In genomic region chr2:84740608-84741333, GRCm38 (mm10) we compare ENCODE assay signal across 8 mouse cellular contexts. TPM values are rescaled to one million over a fixed set of nuclear protein-coding genes. Genes with fewer than 3 reads are reported as not detected.
DNase-seq lines count a peak whose midpoint lies in the region; ATAC-seq lines count a peak whose summit lies in the region.

No protein-coding gene starts in this region.

- 59% methylated on average over 15 of the region's 15 CpGs for WGBS in midbrain, embryonic 12.5 days

- H3K27me3 ChIP-seq in midbrain, embryonic 12.5 days = no peaks in the 10 kb centered on the region

- peak overlapping the region; percentile 98 for H3K27ac ChIP-seq in midbrain, embryonic 12.5 days (replicated peaks)

- H3K4me1 ChIP-seq in midbrain, embryonic 12.5 days = peaks cover 76% of the 10 kb centered on the region

- H3K9ac ChIP-seq in midbrain, embryonic 12.5 days (replicated peaks) = peak overlapping the region; percentile 34; the same call in 1 of the 2 replicates

- peaks cover 9% of the 10 kb centered on the region; the same call in 1 of the 2 replicates for H3K36me3 ChIP-seq in midbrain, embryonic 12.5 days

- DNase-seq in cerebellum, adult 9-10 months = peak; percentile 33
- no peak for DNase-seq in cerebellum, postnatal 36 days
- DNase-seq in MN1 (ENCODE audit: low spot score) = peak; percentile 59
- peak; percentile 44 for DNase-seq in kidney, postnatal 10 days
- DNase-seq in urinary bladder, adult 2 months (ENCODE audit: low spot score) = no peak

- peak overlapping the region; percentile 70 for H3K4me2 ChIP-seq in midbrain, embryonic 12.5 days (replicated peaks)

- peak; percentile 38 for ATAC-seq in granulocyte monocyte progenitor cell, adult 5-6 weeks (replicated peaks; ENCODE audit: poor library complexity, severe bottlenecking)
- ATAC-seq in midbrain, embryonic 12.5 days (ENCODE audit: low FRiP score, low read depth) = no peak
- ATAC-seq in erythroid progenitor cell, adult 5-6 weeks (replicated peaks; ENCODE audit: low FRiP score, poor library complexity, severe bottlenecking) = no peak

- no peaks in the 10 kb centered on the region for H3K9me3 ChIP-seq in midbrain, embryonic 12.5 days

- peak overlapping the region; percentile 90 for H3K4me3 ChIP-seq in midbrain, embryonic 12.5 days

RNA-seq across cellular contexts. Expression of gene Gm19426, which starts 2.7 kb away (rescaled TPM):
- not detected in 2 replicates for total RNA-seq in granulocyte monocyte progenitor cell, adult 5-6 weeks (2014; fragmentation: Nextera tagmentation)
- not detected in 2 replicates for total RNA-seq in granulocyte monocyte progenitor cell, adult 5-6 weeks (2017)
- 9.1 and 10.9 TPM in 2 replicates for polyA plus RNA-seq in midbrain, embryonic 12.5 days (2016; fragmentation: Nextera tagmentation; extraction: Ambion mirVana)
- 3.1 and 3.2 TPM in 2 replicates for polyA plus RNA-seq in urinary bladder, adult 2 months (2012; rRNA removed)
- not detected in 2 replicates for total RNA-seq in erythroid progenitor cell, adult 5-6 weeks (2015; ENCODE audit: low replicate concordance)
- total RNA-seq in erythroid progenitor cell, adult 5-6 weeks (2017; ENCODE audit: low replicate concordance) = not detected in 2 replicates

RNA-seq across cellular contexts. Expression of gene Ypel4, which starts 6.9 kb away (rescaled TPM):
- not detected in 2 replicates for total RNA-seq in granulocyte monocyte progenitor cell, adult 5-6 weeks (2014; fragmentation: Nextera tagmentation)
- not detected in 2 replicates for total RNA-seq in granulocyte monocyte progenitor cell, adult 5-6 weeks (2017)
- polyA plus RNA-seq in midbrain, embryonic 12.5 days (2016; fragmentation: Nextera tagmentation; extraction: Ambion mirVana) = 22.5 and 26.3 TPM in 2 replicates
- 17.0 and 17.5 TPM in 2 replicates for polyA plus RNA-seq in urinary bladder, adult 2 months (2012; rRNA removed)
- total RNA-seq in erythroid progenitor cell, adult 5-6 weeks (2015; ENCODE audit: low replicate concordance) = 377 and 399 TPM in 2 replicates
- 327 and 382 TPM in 2 replicates for total RNA-seq in erythroid progenitor cell, adult 5-6 weeks (2017; ENCODE audit: low replicate concordance)

RNA-seq across cellular contexts. Expression of gene Clp1, which starts 13.6 kb away (rescaled TPM):
- total RNA-seq in granulocyte monocyte progenitor cell, adult 5-6 weeks (2014; fragmentation: Nextera tagmentation) = 30.3 and 34.9 TPM in 2 replicates
- total RNA-seq in granulocyte monocyte progenitor cell, adult 5-6 weeks (2017) = 31.3 and 40.1 TPM in 2 replicates
- 42.5 and 45.9 TPM in 2 replicates for polyA plus RNA-seq in midbrain, embryonic 12.5 days (2016; fragmentation: Nextera tagmentation; extraction: Ambion mirVana)
- polyA plus RNA-seq in urinary bladder, adult 2 months (2012; rRNA removed) = 15.4 and 20.7 TPM in 2 replicates
- total RNA-seq in erythroid progenitor cell, adult 5-6 weeks (2015; ENCODE audit: low replicate concordance) = 67.4 and 70.0 TPM in 2 replicates
- total RNA-seq in erythroid progenitor cell, adult 5-6 weeks (2017; ENCODE audit: low replicate concordance) = 26.2 and 54.4 TPM in 2 replicates

RNA-seq across cellular contexts. Expression of gene Zdhhc5, which starts 25.8 kb away (rescaled TPM):
- 38.4 and 46.6 TPM in 2 replicates for total RNA-seq in granulocyte monocyte progenitor cell, adult 5-6 weeks (2014; fragmentation: Nextera tagmentation)
- 33.4 and 35.2 TPM in 2 replicates for total RNA-seq in granulocyte monocyte progenitor cell, adult 5-6 weeks (2017)
- polyA plus RNA-seq in midbrain, embryonic 12.5 days (2016; fragmentation: Nextera tagmentation; extraction: Ambion mirVana) = 28.1 and 29.5 TPM in 2 replicates
- 41.3 and 46.0 TPM in 2 replicates for polyA plus RNA-seq in urinary bladder, adult 2 months (2012; rRNA removed)
- total RNA-seq in erythroid progenitor cell, adult 5-6 weeks (2015; ENCODE audit: low replicate concordance) = 67.0 and 77.5 TPM in 2 replicates
- total RNA-seq in erythroid progenitor cell, adult 5-6 weeks (2017; ENCODE audit: low replicate concordance) = 83.7 and 85.0 TPM in 2 replicates

RNA-seq across cellular contexts. Expression of gene Serping1, which starts 34.5 kb away (rescaled TPM):
- total RNA-seq in granulocyte monocyte progenitor cell, adult 5-6 weeks (2014; fragmentation: Nextera tagmentation) = not detected in 2 replicates
- not detected in 2 replicates for total RNA-seq in granulocyte monocyte progenitor cell, adult 5-6 weeks (2017)
- 38.8 and 46.2 TPM in 2 replicates for polyA plus RNA-seq in midbrain, embryonic 12.5 days (2016; fragmentation: Nextera tagmentation; extraction: Ambion mirVana)
- 711 and 879 TPM in 2 replicates for polyA plus RNA-seq in urinary bladder, adult 2 months (2012; rRNA removed)
- 0.72 and 12.6 TPM in 2 replicates for total RNA-seq in erythroid progenitor cell, adult 5-6 weeks (2015; ENCODE audit: low replicate concordance)
- 1.8 and 3.8 TPM in 2 replicates for total RNA-seq in erythroid progenitor cell, adult 5-6 weeks (2017; ENCODE audit: low replicate concordance)

Comparison
In these comparisons a context has a peak if more than half of its experiments do, and no peak if none do; other contexts are left out.
1. DNase-seq: peak in cerebellum, adult 9-10 months (single experiment), MN1 (single experiment) and kidney, postnatal 10 days (single experiment); none in cerebellum, postnatal 36 days (0 of 2) and urinary bladder, adult 2 months (single experiment).
2. RNA of gene Ypel4, which starts 6.9 kb away (total RNA-seq): 327 to 399 TPM in erythroid progenitor cell, adult 5-6 weeks; not detected in granulocyte monocyte progenitor cell, adult 5-6 weeks; every median in the first group is over 100 times any median in the second.